Mouse (Mus musculus) heart, adult 2 months (tissue): Measurements from ENCODE around the gene Socs3. TPM values are rescaled to one million over a fixed set of nuclear protein-coding genes. Genes with fewer than 3 reads are reported as not detected.

ENCODE experiments used
- DNase-seq, 2 experiments: peaks; one replicate each; pipeline ENCODE4 v3.0.0; 2021
- H3K27ac ChIP-seq: fragments of 200-600 bp; 2 replicates; pipeline ENCODE4 v1.8.1; 2022
- H3K27me3 ChIP-seq: fragments of 200-500 bp; 2 replicates; pipeline ENCODE4 v1.6.1; 2012; ENCODE audit warnings: mild to moderate bottlenecking, low read length, inconsistent platforms, mixed read lengths; ENCODE audit not compliant: control insufficient read depth, insufficient read depth
- H3K36me3 ChIP-seq: fragments of 200-500 bp; 2 replicates; pipeline ENCODE4 v1.6.1; 2012; ENCODE audit warnings: low read length, inconsistent platforms; ENCODE audit not compliant: control insufficient read depth, insufficient read depth
- H3K4me1 ChIP-seq: fragments of 200-500 bp; 2 replicates; pipeline ENCODE4 v1.6.1; 2011; ENCODE audit warnings: low read length; ENCODE audit not compliant: control insufficient read depth, insufficient read depth
- H3K4me3 ChIP-seq: fragments of 200-600 bp; 2 replicates; pipeline ENCODE4 v1.8.1; 2022
- H3K79me2 ChIP-seq: fragments of 200-500 bp; replicated peaks from 2 replicates; pipeline ENCODE4 v1.6.1; 2012; ENCODE audit warnings: mild to moderate bottlenecking, inconsistent platforms, low read length, moderate library complexity, mixed read lengths; ENCODE audit not compliant: control insufficient read depth, insufficient read depth
- H3K9ac ChIP-seq: fragments of 200-500 bp; 2 replicates; pipeline ENCODE4 v1.6.1; 2012; ENCODE audit warnings: low read depth, mild to moderate bottlenecking, control low read depth, inconsistent platforms, low read length, mixed read lengths
- CTCF ChIP-seq: fragments of 200-600 bp; IDR thresholded peaks from 2 replicates; pipeline ENCODE4 v1.8.1; 2022; ENCODE audit warnings: antibody characterized with exemption, mild to moderate bottlenecking, moderate library complexity
- EP300 ChIP-seq: fragments of 200-500 bp; IDR thresholded peaks from 2 replicates; pipeline ENCODE4 v1.6.1; 2011; ENCODE audit warnings: low read depth, low read length, control low read depth; ENCODE audit not compliant: insufficient read depth
- POLR2A ChIP-seq: fragments of 200-500 bp; IDR thresholded peaks from 2 replicates; pipeline ENCODE4 v1.6.1; 2011; ENCODE audit warnings: mild to moderate bottlenecking, low read depth, low read length, control low read depth; ENCODE audit not compliant: insufficient read depth
- WGBS: fragments of 180-500 bp; shearing (Covaris S2); methylation state at CpG from one replicate; pipeline ENCODE4 v1.1.7; 2018; 5-methylcytosine and 5-hydroxymethylcytosine counted together
- intact Hi-C: fragments of 180-260 bp; cut with DNase I; formaldehyde crosslinking; loops from one replicate; pipeline ENCODE4 v1.15.1; 2025
- polyA plus RNA-seq: library from polyadenylated mRNA; depleted of rRNA; stranded (reverse); fragments of >200 nt; gene quantifications from 2 replicates; pipeline ENCODE4 v1.2.3, GENCODE M21; 2012
- total RNA-seq, 2 experiments: library from RNA; stranded (reverse); gene quantifications; 2 replicates each; pipeline ENCODE4 v1.2.3; 2021

Socs3 gene
- total and polyA plus RNA-seq, 3 experiments = 2.8 to 4.5 (median 4.4) TPM

- TF ChIP-seq EP300 = no peak
- TF ChIP-seq CTCF = no peak
- TF ChIP-seq POLR2A = no peak
- Histone ChIP-seq H3K4me1 (peaks cover 35% of the 10 kb centered on the region), H3K79me2 (no peaks in the 10 kb centered on the region), H3K27ac (no peak overlapping the region), H3K27me3 (no peaks in the 10 kb centered on the region), H3K4me3 (no peak overlapping the region), H3K9ac (no peak overlapping the region), H3K36me3 (no peaks in the 10 kb centered on the region)
- intact Hi-C loops = loop anchor here (10.0 kb wide), 1 partner anchor 257 kb away; no protein-coding TSS in a partner anchor
- peak in 1 of 2 experiments; percentile 68 for DNase-seq
- 68% methylated on average over 7 of the region's 7 CpGs for whole genome bisulfite sequencing
These were observed 11.7 kb downstream of the Socs3 start for GRCm38 (mm10) chr11:117958197-117958596.

DNA sequence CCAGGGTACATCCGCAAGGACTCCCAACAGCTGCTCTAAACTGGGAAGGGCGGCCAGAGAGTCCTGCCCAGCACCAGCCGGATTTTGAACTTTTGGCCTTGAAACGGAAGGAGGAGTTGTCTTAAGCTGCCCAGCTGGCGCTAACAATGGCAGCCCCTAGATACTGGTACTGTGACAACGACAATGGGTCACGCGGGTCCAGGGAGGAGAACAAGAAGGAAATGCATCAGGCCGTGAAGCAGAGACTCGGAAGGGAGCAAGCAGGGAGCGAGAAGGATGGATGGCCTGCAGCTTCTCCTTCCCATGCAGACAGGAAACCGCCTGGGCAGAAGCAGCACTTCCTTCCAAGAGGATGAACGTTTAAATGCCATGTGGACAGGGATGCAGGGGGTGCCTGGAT is 14.2 kb downstream of the Socs3 start:
- WGBS = 61% methylated on average over 13 of the region's 13 CpGs
- TF ChIP-seq EP300 = no peak
- no peak for TF ChIP-seq POLR2A
- TF ChIP-seq CTCF = no peak
- Histone ChIP-seq H3K9ac (no peak overlapping the region), H3K4me3 (no peak overlapping the region), H3K27me3 (no peaks in the 10 kb centered on the region), H3K27ac (no peak overlapping the region), H3K4me1 (peaks cover 27% of the 10 kb centered on the region), H3K79me2 (no peaks in the 10 kb centered on the region), H3K36me3 (no peaks in the 10 kb centered on the region)
- DNase-seq = peak in 1 of 2 experiments; percentile 56
- intact Hi-C loops = loop anchor here (10.0 kb wide), 1 partner anchor 259 kb away; no protein-coding TSS in a partner anchor

DNA sequence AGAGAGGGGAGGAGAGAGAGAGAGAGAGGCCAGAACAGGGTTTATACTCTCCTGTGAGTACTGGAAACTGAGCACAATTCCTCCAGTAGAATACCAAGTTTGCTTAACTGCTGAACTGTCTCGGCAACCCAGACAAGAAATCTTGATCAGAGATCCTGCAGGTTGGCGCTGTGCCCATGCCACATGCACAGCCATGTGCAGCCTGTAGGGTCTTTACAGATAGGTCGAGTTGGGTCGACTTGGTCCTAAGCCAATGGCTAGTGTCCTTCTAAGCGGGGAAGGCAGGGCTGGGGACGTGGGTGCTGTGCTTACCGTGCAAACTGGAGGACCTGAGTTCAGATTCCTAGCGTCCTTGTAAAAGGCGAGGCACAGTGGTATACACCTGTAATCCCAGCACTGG is 15.0 kb downstream of the Socs3 start:
- no peak overlapping the region for H3K9ac ChIP-seq
- DNase-seq = no peak
- no peak overlapping the region for H3K27ac ChIP-seq
- H3K36me3 ChIP-seq = no peaks in the 10 kb centered on the region
- WGBS = 81% methylated on average over 9 of the region's 9 CpGs
- H3K4me1 ChIP-seq = peaks cover 26% of the 10 kb centered on the region
- H3K27me3 ChIP-seq = no peaks in the 10 kb centered on the region
- H3K4me3 ChIP-seq = no peak overlapping the region
- intact Hi-C loops = loop anchor here (10.0 kb wide), 1 partner anchor 260 kb away; no protein-coding TSS in a partner anchor
- TF ChIP-seq POLR2A (no peak), CTCF (no peak), EP300 (no peak)
- no peaks in the 10 kb centered on the region for H3K79me2 ChIP-seq

- DNase-seq = peak; percentile 34 to 50
These were observed 15.8 kb downstream of the Socs3 start for GRCm38 (mm10) chr11:117954094-117954493.

GRCm38 (mm10) chr11:117952174-117952933 is 17.5 kb downstream of the Socs3 start:
- Histone ChIP-seq H3K4me1 (peaks cover 18% of the 10 kb centered on the region), H3K4me3 (no peak overlapping the region), H3K36me3 (no peaks in the 10 kb centered on the region), H3K79me2 (no peaks in the 10 kb centered on the region), H3K27ac (no peak overlapping the region), H3K27me3 (no peaks in the 10 kb centered on the region), H3K9ac (no peak overlapping the region)
- intact Hi-C loops = loop anchor here (10.0 kb wide), 1 partner anchor 262 kb away; no protein-coding TSS in a partner anchor
- peak in 1 of 2 experiments; percentile 67 for DNase-seq
- TF ChIP-seq CTCF (no peak), EP300 (no peak), POLR2A (no peak)
- WGBS = 69% methylated on average over 9 of the region's 9 CpGs

More at GRCm38 (mm10) chr11:117954094-117954493, 15.8 kb downstream of the Socs3 start:
- WGBS = 2% methylated on average over 2 of the region's 2 CpGs
- H3K36me3 ChIP-seq = no peaks in the 10 kb centered on the region
- H3K27me3 ChIP-seq = no peaks in the 10 kb centered on the region
- H3K4me1 ChIP-seq = peaks cover 20% of the 10 kb centered on the region
- H3K4me3 ChIP-seq = no peak overlapping the region
- intact Hi-C loops = loop anchor here (10.0 kb wide), 1 partner anchor 261 kb away; no protein-coding TSS in a partner anchor
- H3K79me2 ChIP-seq = no peaks in the 10 kb centered on the region
- H3K9ac ChIP-seq = no peak overlapping the region
- H3K27ac ChIP-seq = no peak overlapping the region
- 0 out of 2 replicates have a peak, but pooled peaks have one; percentile 21 for TF ChIP-seq CTCF
- TF ChIP-seq EP300 = no peak

- 63% methylated on average over 6 of the region's 6 CpGs for WGBS
- Histone ChIP-seq H3K4me1 (peaks cover 18% of the 10 kb centered on the region), H3K4me3 (no peak overlapping the region), H3K79me2 (no peaks in the 10 kb centered on the region), H3K9ac (no peak overlapping the region), H3K27me3 (no peaks in the 10 kb centered on the region), H3K27ac (no peak overlapping the region), H3K36me3 (no peaks in the 10 kb centered on the region)
- no peak for DNase-seq
- no peak for TF ChIP-seq POLR2A
- intact Hi-C loops = loop anchor here (10.0 kb wide), 1 partner anchor 263 kb away; no protein-coding TSS in a partner anchor
These were observed 18.5 kb downstream of the Socs3 start for GRCm38 (mm10) chr11:117951391-117951790.
